ENCODE assay signal across 8 mouse cellular contexts in genomic region chr6:86917231-86917630, GRCm38 (mm10).
A peak's percentile ranks its signal among the peaks of the same experiment; 100 is the strongest.
DNase-seq lines count a peak whose midpoint lies in the region; ATAC-seq lines count a peak whose summit lies in the region.

No protein-coding gene starts in this region.

- H3K36me3 ChIP-seq in heart, embryonic 13.5 days, result no peaks in the 10 kb centered on the region
- no peaks in the 10 kb centered on the region for H3K36me3 ChIP-seq in intestine, embryonic 15.5 days
- no peaks in the 10 kb centered on the region for H3K36me3 ChIP-seq in forebrain, embryonic 14.5 days (ENCODE audit: control insufficient read depth, insufficient read depth, low read length)

- 0 out of 2 replicates have a peak overlapping the region, but pooled peaks have one; percentile 45 for H3K9ac ChIP-seq in heart, embryonic 13.5 days
- H3K9ac ChIP-seq in intestine, embryonic 15.5 days, result no peak overlapping the region
- no peak overlapping the region for H3K9ac ChIP-seq in forebrain, embryonic 14.5 days (ENCODE audit: low read length)

- peak overlapping the region; percentile 81 for H3K27ac ChIP-seq in heart, embryonic 13.5 days (replicated peaks)
- no peak overlapping the region for H3K27ac ChIP-seq in intestine, embryonic 15.5 days
- H3K27ac ChIP-seq in forebrain, embryonic 14.5 days (ENCODE audit: low read depth, low read length), result no peak overlapping the region

- no peak overlapping the region for H3K4me3 ChIP-seq in heart, embryonic 13.5 days
- H3K4me3 ChIP-seq in intestine, embryonic 15.5 days (replicated peaks), result no peak overlapping the region
- no peak overlapping the region for H3K4me3 ChIP-seq in forebrain, embryonic 14.5 days (ENCODE audit: low read depth, low read length)

- no peak for ATAC-seq in CD4-positive, CD25-positive, alpha-beta regulatory T cell, adult 4 months
- ATAC-seq in heart, embryonic 13.5 days (ENCODE audit: extremely low read depth, insufficient number of reproducible peaks, low FRiP score, low TSS enrichment), result no peak
- no peak for ATAC-seq in intestine, embryonic 15.5 days
- ATAC-seq in forebrain, embryonic 14.5 days, result no peak

- peak; percentile 26 for DNase-seq in CD4-positive, CD25-positive, alpha-beta regulatory T cell, adult 2 months (ENCODE audit: low read depth, low spot score)
- peak; percentile 64 for DNase-seq in cerebellum, adult 9-11 months
- DNase-seq in lung, postnatal 14 days, result peak; percentile 11
- no peak for DNase-seq in liver
- DNase-seq in forebrain, embryonic 14.5 days (ENCODE audit: low spot score), result no peak

- no peaks in the 10 kb centered on the region for H3K27me3 ChIP-seq in heart, embryonic 13.5 days (replicated peaks)
- H3K27me3 ChIP-seq in intestine, embryonic 15.5 days (replicated peaks), result no peaks in the 10 kb centered on the region
- H3K27me3 ChIP-seq in forebrain, embryonic 14.5 days (replicated peaks; ENCODE audit: control insufficient read depth, insufficient read depth, low read length), result no peaks in the 10 kb centered on the region

- H3K4me2 ChIP-seq in heart, embryonic 13.5 days, result no peak overlapping the region
- H3K4me2 ChIP-seq in intestine, embryonic 15.5 days (replicated peaks), result no peak overlapping the region
- H3K4me2 ChIP-seq in forebrain, embryonic 14.5 days (ENCODE audit: low read length), result no peak overlapping the region

- WGBS in heart, embryonic 13.5 days, result 58% methylated on average over 4 of the region's 4 CpGs
- WGBS in intestine, embryonic 15.5 days, result 72% methylated on average over 4 of the region's 4 CpGs
- WGBS in forebrain, embryonic 14.5 days, result 76% methylated on average over 4 of the region's 4 CpGs

- H3K4me1 ChIP-seq in heart, embryonic 13.5 days, result peaks cover 51% of the 10 kb centered on the region
- H3K4me1 ChIP-seq in intestine, embryonic 15.5 days (replicated peaks), result 0 out of 2 replicates have a peak, but pooled peaks cover 4% of the 10 kb centered on the region
- H3K4me1 ChIP-seq in forebrain, embryonic 14.5 days (ENCODE audit: control insufficient read depth, insufficient read depth, low read length), result peaks cover 4% of the 10 kb centered on the region

- H3K9me3 ChIP-seq in heart, embryonic 13.5 days, result no peaks in the 10 kb centered on the region
- H3K9me3 ChIP-seq in intestine, embryonic 15.5 days, result no peaks in the 10 kb centered on the region
- H3K9me3 ChIP-seq in forebrain, embryonic 14.5 days (replicated peaks; ENCODE audit: control insufficient read depth, low read length), result no peaks in the 10 kb centered on the region

Comparison
In these comparisons a context has a peak if more than half of its experiments do, and no peak if none do; other contexts are left out.
1. DNase-seq: peak in CD4-positive, CD25-positive, alpha-beta regulatory T cell, adult 2 months (single experiment), cerebellum, adult 9-11 months (single experiment) and lung, postnatal 14 days (single experiment); none in liver (single experiment) and forebrain, embryonic 14.5 days (single experiment).